Mouse (Mus musculus): Measurements from ENCODE around the gene Nkapd1. TPM values are rescaled to one million over a fixed set of nuclear protein-coding genes. Genes with fewer than 3 reads are reported as not detected.

Gene Nkapd1
- polyA plus RNA-seq, 1 experiment, result 5.1 TPM

DNA sequence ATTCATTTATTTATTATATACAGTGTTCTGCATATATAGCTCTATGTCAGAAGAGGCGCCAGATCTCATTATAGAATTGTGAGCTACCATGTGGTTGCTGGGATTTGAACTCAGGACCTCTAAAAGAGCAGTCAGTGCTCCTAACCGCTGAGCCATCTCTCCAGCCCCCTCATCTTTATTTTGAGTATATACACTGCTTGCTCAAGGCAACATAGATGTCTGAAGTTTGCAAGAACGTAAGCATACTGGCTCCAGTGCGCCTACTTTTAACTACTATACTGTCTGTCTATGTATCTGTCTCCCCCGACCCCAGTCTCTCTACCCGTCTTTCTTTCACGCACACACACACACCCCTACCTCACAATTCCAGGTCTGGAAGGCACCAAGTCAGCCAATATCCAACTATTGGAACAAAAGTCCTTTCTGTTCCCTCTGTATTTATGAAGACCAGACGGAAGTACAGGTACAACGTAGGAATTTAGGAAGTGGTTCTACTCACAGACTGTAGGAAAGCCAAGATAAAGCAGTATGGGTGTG lies 598 bp upstream of the Nkapd1 start:
- no peak for DNase-seq
- WGBS, result 56% methylated on average over 9 of the region's 9 CpGs

DNA sequence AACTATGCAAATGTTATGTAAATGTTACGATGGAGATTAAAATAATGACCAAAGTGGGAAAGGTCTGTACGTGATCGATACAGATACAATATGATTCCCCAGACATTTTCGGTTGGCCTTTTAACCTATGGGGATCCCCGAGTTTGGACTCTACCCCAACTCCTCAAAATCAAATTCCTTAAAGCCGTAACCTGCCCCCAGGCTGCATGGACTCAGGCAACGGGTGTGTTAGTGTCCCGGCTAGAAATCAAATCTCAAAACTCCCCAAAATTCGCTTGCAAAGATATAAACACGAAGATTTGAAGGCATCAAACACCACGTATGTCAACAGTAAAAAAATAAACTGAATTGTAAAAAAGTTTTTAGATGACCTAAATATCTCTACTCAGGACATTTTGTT lies 1.1 kb downstream of the Nkapd1 start:
- TF ChIP-seq POLR2A (IDR thresholded peaks at IDR 0.05; ENCODE audit: low read depth, low read length), result no peak
- no peak for TF ChIP-seq CTCF (conservative IDR thresholded peaks at IDR 0.05; ENCODE audit: insufficient read depth, insufficient read length, low read depth, low read length)
- H3K4me1 ChIP-seq (ENCODE audit: control insufficient read depth, insufficient read depth, low read length), result peaks cover 5% of the 10 kb centered on the region; the same call in 1 of the 2 replicates
- WGBS, result 32% methylated on average over 11 of the region's 11 CpGs

More for the DNA sequence above, 598 bp upstream of the Nkapd1 start:
- no peak for TF ChIP-seq CTCF (conservative IDR thresholded peaks at IDR 0.05; ENCODE audit: insufficient read depth, insufficient read length, low read depth, low read length)
- no peak for TF ChIP-seq POLR2A (IDR thresholded peaks at IDR 0.05; ENCODE audit: low read depth, low read length)
- no peak overlapping the region for H3K4me3 ChIP-seq (ENCODE audit: insufficient read depth, low read depth, low read length)
- no peak overlapping the region for H3K27ac ChIP-seq (ENCODE audit: insufficient read depth, low read depth, low read length)
- H3K27me3 ChIP-seq (replicated peaks; ENCODE audit: control insufficient read depth, insufficient read depth, low read length), result no peaks in the 10 kb centered on the region
- H3K4me1 ChIP-seq (ENCODE audit: control insufficient read depth, insufficient read depth, low read length), result peaks cover 5% of the 10 kb centered on the region; the same call in 1 of the 2 replicates
- H3K36me3 ChIP-seq (ENCODE audit: control insufficient read depth, insufficient read depth, low read length), result no peaks in the 10 kb centered on the region; the same call in 1 of the 2 replicates

DNA sequence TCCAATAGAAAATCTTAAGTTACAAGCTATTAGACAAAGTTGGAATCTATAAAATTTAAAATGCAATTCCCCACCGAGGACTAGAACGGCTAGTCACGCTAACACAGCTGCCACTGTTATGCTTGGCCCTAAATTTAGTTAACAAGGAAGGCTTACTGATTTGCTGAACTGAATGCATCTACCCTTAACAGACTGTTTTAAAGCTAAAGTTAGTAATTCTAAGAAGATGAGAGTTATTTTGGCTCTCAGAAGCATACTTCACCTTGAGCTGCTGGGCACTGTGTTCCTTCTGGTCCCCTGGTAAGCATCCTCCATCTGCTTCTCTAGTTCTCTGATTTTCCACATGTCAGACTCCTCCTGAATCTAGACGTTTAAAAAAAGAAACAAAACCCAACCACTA lies 5.1 kb downstream of the Nkapd1 start:
- DNase-seq, result no peak
- TF ChIP-seq POLR2A (IDR thresholded peaks at IDR 0.05; ENCODE audit: low read depth, low read length), result no peak
- TF ChIP-seq CTCF (conservative IDR thresholded peaks at IDR 0.05; ENCODE audit: insufficient read depth, insufficient read length, low read depth, low read length), result no peak
- H3K27me3 ChIP-seq (replicated peaks; ENCODE audit: control insufficient read depth, insufficient read depth, low read length), result no peaks in the 10 kb centered on the region
- H3K4me1 ChIP-seq (ENCODE audit: control insufficient read depth, insufficient read depth, low read length), result peaks cover 5% of the 10 kb centered on the region; the same call in 1 of the 2 replicates
- no peak overlapping the region for H3K27ac ChIP-seq (ENCODE audit: insufficient read depth, low read depth, low read length)
- no peaks in the 10 kb centered on the region; the same call in 1 of the 2 replicates for H3K36me3 ChIP-seq (ENCODE audit: control insufficient read depth, insufficient read depth, low read length)
- 75% methylated on average over 4 of the region's 4 CpGs for whole genome bisulfite sequencing
- H3K4me3 ChIP-seq (ENCODE audit: insufficient read depth, low read depth, low read length), result no peak overlapping the region

More for the DNA sequence above, 1.1 kb downstream of the Nkapd1 start:
- no peak for DNase-seq
- no peaks in the 10 kb centered on the region; the same call in 1 of the 2 replicates for H3K36me3 ChIP-seq (ENCODE audit: control insufficient read depth, insufficient read depth, low read length)
- no peak overlapping the region for H3K27ac ChIP-seq (ENCODE audit: insufficient read depth, low read depth, low read length)
- peak overlapping the region; percentile 88 for H3K4me3 ChIP-seq (ENCODE audit: insufficient read depth, low read depth, low read length)
- no peaks in the 10 kb centered on the region for H3K27me3 ChIP-seq (replicated peaks; ENCODE audit: control insufficient read depth, insufficient read depth, low read length)

DNA sequence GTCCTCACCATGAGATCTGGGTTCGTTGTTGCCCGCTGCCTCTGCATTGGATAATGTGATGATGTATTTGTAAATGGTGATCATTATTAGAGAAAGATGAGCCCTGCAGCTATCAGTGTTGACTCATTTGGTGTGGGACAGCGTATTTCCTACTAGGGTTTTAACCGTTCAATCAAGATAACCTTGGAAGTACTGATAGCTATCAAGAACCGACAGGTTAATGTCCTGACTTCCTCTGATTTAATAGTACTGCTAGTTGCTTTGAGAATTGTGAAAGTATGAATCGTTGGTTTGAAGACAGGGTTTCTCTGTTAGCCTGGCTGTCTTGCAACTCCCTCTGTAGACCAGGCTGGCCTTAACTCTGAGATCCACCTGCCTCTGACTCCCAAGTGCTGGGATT lies 12.9 kb downstream of the Nkapd1 start:
- peaks cover 6% of the 10 kb centered on the region for H3K4me1 ChIP-seq (ENCODE audit: control insufficient read depth, insufficient read depth, low read length)
- H3K27me3 ChIP-seq (replicated peaks; ENCODE audit: control insufficient read depth, insufficient read depth, low read length), result no peaks in the 10 kb centered on the region
- H3K4me3 ChIP-seq (ENCODE audit: insufficient read depth, low read depth, low read length), result peak overlapping the region; percentile 83
- no peaks in the 10 kb centered on the region; the same call in 1 of the 2 replicates for H3K36me3 ChIP-seq (ENCODE audit: control insufficient read depth, insufficient read depth, low read length)
- under 1% methylated on average over 6 of the region's 6 CpGs for WGBS
- TF ChIP-seq POLR2A (IDR thresholded peaks at IDR 0.05; ENCODE audit: low read depth, low read length), result no peak
- TF ChIP-seq CTCF (conservative IDR thresholded peaks at IDR 0.05; ENCODE audit: insufficient read depth, insufficient read length, low read depth, low read length), result no peak
- no peak for DNase-seq
- peak overlapping the region; percentile 87 for H3K27ac ChIP-seq (ENCODE audit: insufficient read depth, low read depth, low read length)

DNA sequence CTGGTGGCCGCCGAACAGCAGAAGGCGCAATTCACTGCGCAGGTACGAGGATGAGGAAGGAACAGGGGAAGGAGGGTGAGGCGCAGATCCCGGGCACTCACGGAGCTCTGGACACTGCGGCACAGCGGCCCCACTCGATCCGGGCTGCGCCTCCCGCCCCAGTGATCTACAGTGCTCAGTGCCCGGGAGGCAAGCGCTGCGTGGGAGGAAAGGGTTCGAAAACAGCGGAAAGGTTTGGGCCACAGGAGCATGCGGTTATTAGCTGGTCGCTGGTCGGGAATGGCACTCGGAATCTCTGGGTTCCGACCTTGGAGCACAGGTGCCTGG lies 13.3 kb downstream of the Nkapd1 start:
- WGBS, result under 1% methylated on average over 24 of the region's 24 CpGs
- no peak for DNase-seq
- H3K4me1 ChIP-seq (ENCODE audit: control insufficient read depth, insufficient read depth, low read length), result peaks cover 6% of the 10 kb centered on the region
- H3K27me3 ChIP-seq (replicated peaks; ENCODE audit: control insufficient read depth, insufficient read depth, low read length), result no peaks in the 10 kb centered on the region
- H3K4me3 ChIP-seq (ENCODE audit: insufficient read depth, low read depth, low read length), result peak overlapping the region; percentile 83
- TF ChIP-seq CTCF (conservative IDR thresholded peaks at IDR 0.05; ENCODE audit: insufficient read depth, insufficient read length, low read depth, low read length), result 0 out of 2 replicates have a peak, but pooled peaks have one; percentile 11
- TF ChIP-seq POLR2A (IDR thresholded peaks at IDR 0.05; ENCODE audit: low read depth, low read length), result no peak
- peak overlapping the region; percentile 87 for H3K27ac ChIP-seq (ENCODE audit: insufficient read depth, low read depth, low read length)
- H3K36me3 ChIP-seq (ENCODE audit: control insufficient read depth, insufficient read depth, low read length), result no peaks in the 10 kb centered on the region; the same call in 1 of the 2 replicates

DNA sequence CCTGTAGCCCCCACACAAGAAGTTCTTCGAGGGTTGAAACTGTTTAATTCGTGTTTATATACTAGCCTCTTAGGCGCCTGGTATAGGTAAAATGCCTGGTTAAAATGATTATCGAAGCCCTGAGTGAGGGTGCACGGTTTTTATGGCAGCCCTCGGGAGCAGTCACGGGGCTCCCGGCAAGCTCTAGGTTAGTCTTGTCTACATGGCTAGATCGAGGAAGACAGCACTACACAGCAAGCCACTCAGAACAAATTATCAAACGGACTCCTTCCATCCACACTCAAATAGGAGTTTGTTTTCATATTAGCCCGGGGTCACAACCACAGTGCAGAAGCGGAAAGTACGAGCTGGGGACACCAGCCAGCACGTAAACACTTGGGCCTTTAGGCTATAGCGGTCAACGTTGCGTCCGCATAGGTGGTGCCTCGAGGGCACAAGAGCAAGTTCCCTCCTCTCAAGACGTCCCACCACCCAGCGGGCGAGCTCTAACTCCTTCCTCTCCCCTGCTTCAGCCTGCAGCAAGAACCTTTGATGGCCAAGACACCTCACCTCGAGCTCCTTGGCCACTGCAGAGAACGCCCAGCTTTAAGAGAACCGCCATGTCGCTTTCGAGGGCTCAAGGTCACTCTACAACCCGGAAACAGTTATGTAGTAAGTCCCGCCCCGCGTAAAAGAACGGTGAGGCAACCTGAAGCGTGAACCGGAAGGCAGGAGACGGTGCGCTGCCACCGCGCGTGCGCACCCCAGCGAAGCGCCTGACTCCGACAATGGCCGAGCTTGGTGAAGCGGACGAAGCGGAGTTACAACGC lies 13.9 kb downstream of the Nkapd1 start, which contains the start of the genes Sdhd and Timm8b:
Gene Sdhd, minus strand, starts transcription at position 624 of the 809 bp plus-strand sequence.
Gene Timm8b, plus strand, starts transcription at position 722 of the 809 bp plus-strand sequence.
- peaks cover 3% of the 10 kb centered on the region for H3K36me3 ChIP-seq (ENCODE audit: control insufficient read depth, insufficient read depth, low read length)
- peak; percentile 98 for DNase-seq
- peak within 1 kb of the TSS; percentile 92 for H3K27ac ChIP-seq (ENCODE audit: insufficient read depth, low read depth, low read length)
- TF ChIP-seq POLR2A (IDR thresholded peaks at IDR 0.05; ENCODE audit: low read depth, low read length), result no peak
- no peak for TF ChIP-seq CTCF (conservative IDR thresholded peaks at IDR 0.05; ENCODE audit: insufficient read depth, insufficient read length, low read depth, low read length)
- H3K4me1 ChIP-seq (ENCODE audit: control insufficient read depth, insufficient read depth, low read length), result peaks cover 6% of the 10 kb centered on the region
- H3K4me3 ChIP-seq (ENCODE audit: insufficient read depth, low read depth, low read length), result peak within 1 kb of the TSS; percentile 83
- no peaks in the 10 kb centered on the region for H3K27me3 ChIP-seq (replicated peaks; ENCODE audit: control insufficient read depth, insufficient read depth, low read length)
- WGBS, result under 1% methylated on average over 48 of the region's 48 CpGs

Data from kidney, adult 2 months (tissue).